Mouse (Mus musculus) limb, embryonic 13.5 days (tissue): ENCODE data around the gene Knstrn. TPM values are rescaled to one million over a fixed set of nuclear protein-coding genes. Genes with fewer than 3 reads are reported as not detected.

Experiments used
- ATAC-seq: fragments of 200-750 bp; cut with Nextera tagmentation; 2 replicates; pipeline ENCODE4 v1.8.0; 2017; ENCODE audit warnings: low read depth, moderate number of reproducible peaks, moderate TSS enrichment; ENCODE audit not compliant: low FRiP score
- H3K27ac ChIP-seq: fragments of 300-500 bp; sonication (generic); 2 replicates; pipeline ENCODE4 v1.5.1; 2015; ENCODE audit warnings: inconsistent platforms, mild to moderate bottlenecking, moderate library complexity
- H3K27me3 ChIP-seq: fragments of 300-500 bp; sonication (generic); 2 replicates; pipeline ENCODE4 v1.6.1; 2015; ENCODE audit warnings: mild to moderate bottlenecking, inconsistent platforms
- H3K36me3 ChIP-seq: fragments of 300-500 bp; sonication (generic); 2 replicates; pipeline ENCODE4 v1.6.1; 2015; ENCODE audit warnings: inconsistent platforms, mild to moderate bottlenecking, moderate library complexity
- H3K4me1 ChIP-seq: fragments of 300-500 bp; sonication (generic); 2 replicates; pipeline ENCODE4 v1.6.1; 2015; ENCODE audit warnings: inconsistent platforms
- H3K4me2 ChIP-seq: fragments of 300-500 bp; sonication (generic); replicated peaks from 2 replicates; pipeline ENCODE4 v1.6.1; 2015; ENCODE audit warnings: inconsistent platforms, mild to moderate bottlenecking, moderate library complexity
- H3K4me3 ChIP-seq: fragments of 300-500 bp; sonication (generic); 2 replicates; pipeline ENCODE4 v1.5.1; 2015; ENCODE audit warnings: moderate library complexity, mild to moderate bottlenecking, inconsistent platforms
- H3K9ac ChIP-seq: fragments of 300-500 bp; sonication (generic); 2 replicates; pipeline ENCODE4 v1.6.1; 2015; ENCODE audit warnings: mild to moderate bottlenecking, inconsistent platforms
- H3K9me3 ChIP-seq: fragments of 300-500 bp; sonication (generic); 2 replicates; pipeline ENCODE4 v1.6.1; 2016; ENCODE audit warnings: inconsistent platforms
- WGBS: fragments of 180-500 bp; shearing (Covaris S2); methylation state at CpG from one replicate; pipeline ENCODE4 v1.1.7; 2015; 5-methylcytosine and 5-hydroxymethylcytosine counted together
- polyA plus RNA-seq: library from polyadenylated mRNA; unstranded; fragments of >200 nt; fragmentation: Nextera tagmentation; extraction: Ambion mirVana; gene quantifications from 2 replicates; pipeline ENCODE4 v1.2.1, GENCODE M21; 2015

Gene Knstrn
- 106 and 107 TPM in 2 replicates for polyA plus RNA-seq

GRCm38 (mm10) chr2:118813981-118814836 is at the start of gene Knstrn:
Knstrn (plus strand) TSS chr2:118814003.
- Histone ChIP-seq H3K4me2 (peak within 1 kb of the TSS; percentile 83), H3K9ac (peak within 1 kb of the TSS; percentile 84), H3K36me3 (peaks cover 27% of the 10 kb centered on the region), H3K27me3 (no peaks in the 10 kb centered on the region), H3K27ac (peak within 1 kb of the TSS; percentile 49), H3K4me1 (peaks cover 22% of the 10 kb centered on the region), H3K9me3 (no peaks in the 10 kb centered on the region), H3K4me3 (peak within 1 kb of the TSS; percentile 70)
- ATAC-seq, result peak; percentile 92
- under 1% methylated on average over 48 of the region's 49 CpGs for WGBS

GRCm38 (mm10) chr2:118764094-118764831 is 49.5 kb upstream of the Knstrn start:
- Histone ChIP-seq H3K9ac (no peak overlapping the region), H3K36me3 (no peaks in the 10 kb centered on the region), H3K4me1 (peaks cover 27% of the 10 kb centered on the region), H3K9me3 (no peaks in the 10 kb centered on the region), H3K27ac (no peak overlapping the region), H3K4me2 (peak overlapping the region; percentile 14; the same call in 1 of the 2 replicates), H3K27me3 (peaks cover 32% of the 10 kb centered on the region), H3K4me3 (no peak overlapping the region)
- no peak for ATAC-seq
- WGBS, result 16% methylated on average over 11 of the region's 11 CpGs

- Histone ChIP-seq H3K9ac (no peak overlapping the region), H3K4me3 (no peak overlapping the region), H3K4me2 (no peak overlapping the region), H3K27me3 (peaks cover 29% of the 10 kb centered on the region), H3K9me3 (0 out of 2 replicates have a peak, but pooled peaks cover 3% of the 10 kb centered on the region), H3K36me3 (no peaks in the 10 kb centered on the region), H3K27ac (no peak overlapping the region), H3K4me1 (peaks cover 27% of the 10 kb centered on the region)
- WGBS, result 83% methylated on average over 5 of the region's 5 CpGs
- ATAC-seq, result no peak
Measured at GRCm38 (mm10) chr2:118764875-118765274, 48.9 kb upstream of the Knstrn start.

GRCm38 (mm10) chr2:118766041-118767033 is 47.5 kb upstream of the Knstrn start:
- H3K27me3 ChIP-seq, result peaks cover 14% of the 10 kb centered on the region
- WGBS, result 71% methylated on average over 10 of the region's 10 CpGs
- no peaks in the 10 kb centered on the region for H3K36me3 ChIP-seq
- no peak overlapping the region for H3K4me3 ChIP-seq
- ATAC-seq, result no peak
- peaks cover 22% of the 10 kb centered on the region for H3K4me1 ChIP-seq
- no peak overlapping the region for H3K4me2 ChIP-seq
- H3K9ac ChIP-seq, result no peak overlapping the region
- 0 out of 2 replicates have a peak, but pooled peaks cover 3% of the 10 kb centered on the region for H3K9me3 ChIP-seq
- H3K27ac ChIP-seq, result no peak overlapping the region

- Histone ChIP-seq H3K27ac (no peak within 1 kb of the TSS), H3K27me3 (peaks cover 5% of the 10 kb centered on the region; the same call in 1 of the 2 replicates), H3K4me1 (no peaks in the 10 kb centered on the region), H3K4me3 (no peak within 1 kb of the TSS), H3K9ac (no peak within 1 kb of the TSS), H3K36me3 (no peaks in the 10 kb centered on the region), H3K9me3 (0 out of 2 replicates have a peak, but pooled peaks cover 3% of the 10 kb centered on the region), H3K4me2 (no peak within 1 kb of the TSS)
- WGBS, result 70% methylated on average over 6 of the region's 6 CpGs
- no peak; the same call in 1 of the 2 replicates for ATAC-seq
Measured at GRCm38 (mm10) chr2:118772158-118772874, 41.5 kb upstream of the Knstrn start, which contains the start of gene Phgr1. Phgr1 (plus strand) TSS chr2:118772769.

- H3K9me3 ChIP-seq, result 0 out of 2 replicates have a peak, but pooled peaks cover 3% of the 10 kb centered on the region
- H3K4me1 ChIP-seq, result peaks cover 4% of the 10 kb centered on the region; the same call in 1 of the 2 replicates
- H3K36me3 ChIP-seq, result no peaks in the 10 kb centered on the region
- H3K27ac ChIP-seq, result no peak overlapping the region
- no peak for ATAC-seq
- H3K4me3 ChIP-seq, result no peak overlapping the region
- no peak overlapping the region for H3K9ac ChIP-seq
- no peak overlapping the region for H3K4me2 ChIP-seq
- H3K27me3 ChIP-seq, result peaks cover 5% of the 10 kb centered on the region; the same call in 1 of the 2 replicates
- 90% methylated on average over 2 of the region's 2 CpGs for WGBS
Measured at GRCm38 (mm10) chr2:118774536-118774935, 39.3 kb upstream of the Knstrn start.

- Histone ChIP-seq H3K9ac (no peak overlapping the region), H3K27me3 (peaks cover 10% of the 10 kb centered on the region), H3K36me3 (no peaks in the 10 kb centered on the region), H3K4me1 (peaks cover 10% of the 10 kb centered on the region), H3K27ac (no peak overlapping the region), H3K9me3 (no peaks in the 10 kb centered on the region), H3K4me3 (no peak overlapping the region), H3K4me2 (no peak overlapping the region)
- no peak for ATAC-seq
- 56% methylated on average over 1 of the region's 1 CpGs for WGBS
Measured at GRCm38 (mm10) chr2:118775396-118775795, 38.4 kb upstream of the Knstrn start.

GRCm38 (mm10) chr2:118775846-118776245 is 38.0 kb upstream of the Knstrn start:
- H3K4me1 ChIP-seq, result peaks cover 10% of the 10 kb centered on the region
- no peak for ATAC-seq
- WGBS, result 51% methylated on average over 4 of the region's 4 CpGs

GRCm38 (mm10) chr2:118776295-118776694 is 37.5 kb upstream of the Knstrn start:
- H3K27me3 ChIP-seq, result peaks cover 17% of the 10 kb centered on the region
- H3K4me2 ChIP-seq, result no peak overlapping the region
- H3K9me3 ChIP-seq, result no peaks in the 10 kb centered on the region
- ATAC-seq, result no peak
- H3K9ac ChIP-seq, result no peak overlapping the region
- H3K27ac ChIP-seq, result no peak overlapping the region
- no peak overlapping the region for H3K4me3 ChIP-seq
- H3K36me3 ChIP-seq, result no peaks in the 10 kb centered on the region
- H3K4me1 ChIP-seq, result peaks cover 10% of the 10 kb centered on the region
- 58% methylated on average over 2 of the region's 2 CpGs for WGBS

More at GRCm38 (mm10) chr2:118775846-118776245, 38.0 kb upstream of the Knstrn start:
- Histone ChIP-seq H3K36me3 (no peaks in the 10 kb centered on the region), H3K9me3 (no peaks in the 10 kb centered on the region), H3K27ac (no peak overlapping the region), H3K4me2 (no peak overlapping the region), H3K4me3 (no peak overlapping the region), H3K9ac (no peak overlapping the region), H3K27me3 (peaks cover 14% of the 10 kb centered on the region)

- Histone ChIP-seq H3K9me3 (no peaks in the 10 kb centered on the region), H3K36me3 (no peaks in the 10 kb centered on the region), H3K4me1 (peaks cover 10% of the 10 kb centered on the region), H3K9ac (no peak overlapping the region), H3K4me3 (no peak overlapping the region), H3K27me3 (peaks cover 17% of the 10 kb centered on the region), H3K27ac (no peak overlapping the region), H3K4me2 (no peak overlapping the region)
- ATAC-seq, result no peak
- 73% methylated on average over 4 of the region's 4 CpGs for WGBS
Measured at GRCm38 (mm10) chr2:118778418-118778817, 35.4 kb upstream of the Knstrn start.
